Mouse (Mus musculus) c-Kit-positive CD71-negative TER-119-negative erythroid progenitor cells, embryonic 14.5 days (primary cell): Measurements from ENCODE around the gene Rnasek.
A peak's percentile ranks its signal among the peaks of the same experiment; 100 is the strongest.

Experiments used
- DNase-seq: peaks from one replicate; pipeline ENCODE4 v3.0.0-alpha.2; 2013; ENCODE audit warnings: low read depth

Gene Rnasek

DNA sequence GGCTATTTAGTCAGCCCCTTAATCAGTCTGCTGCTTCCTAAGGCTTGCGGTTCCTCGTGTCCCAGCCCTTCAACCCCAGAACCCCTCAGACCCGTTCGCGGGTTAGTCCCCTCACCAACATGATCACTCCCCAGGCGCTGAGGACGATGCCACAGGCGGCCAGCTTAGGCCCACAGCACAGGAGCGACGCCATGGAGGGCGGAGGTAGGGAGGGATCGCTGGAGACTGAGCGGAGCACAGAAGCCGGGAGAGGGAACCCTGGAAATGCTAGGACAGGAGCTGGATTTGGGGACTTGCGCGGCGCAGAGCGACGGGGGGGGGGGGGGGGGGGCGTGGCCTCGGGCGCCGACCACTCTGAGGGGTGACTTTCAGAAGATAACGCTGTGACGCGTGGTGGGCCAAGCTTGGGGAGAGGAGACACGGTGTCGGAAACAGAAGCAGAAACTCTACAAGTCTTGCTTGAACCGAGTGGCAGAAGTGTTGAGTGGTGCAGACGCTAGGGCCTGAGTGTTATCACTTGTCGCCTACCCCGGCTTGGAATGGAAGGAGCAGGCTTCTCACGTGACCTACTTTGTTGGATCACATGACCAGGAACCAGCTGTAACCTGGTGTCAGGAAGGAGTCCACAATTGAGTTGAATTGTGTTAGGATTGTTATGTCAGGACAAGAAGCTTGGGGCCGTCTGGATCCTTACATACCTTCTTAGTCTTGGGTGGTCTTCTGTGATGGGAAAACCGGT lies at the start of gene Rnasek, which contains the start of gene Gm21988:
Gene Rnasek, minus strand, starts transcription at position 302 of the 739 bp plus-strand sequence.
Gene Gm21988, minus strand, starts transcription at position 290 of the 739 bp plus-strand sequence.
- peak; percentile 76 for DNase-seq

DNA sequence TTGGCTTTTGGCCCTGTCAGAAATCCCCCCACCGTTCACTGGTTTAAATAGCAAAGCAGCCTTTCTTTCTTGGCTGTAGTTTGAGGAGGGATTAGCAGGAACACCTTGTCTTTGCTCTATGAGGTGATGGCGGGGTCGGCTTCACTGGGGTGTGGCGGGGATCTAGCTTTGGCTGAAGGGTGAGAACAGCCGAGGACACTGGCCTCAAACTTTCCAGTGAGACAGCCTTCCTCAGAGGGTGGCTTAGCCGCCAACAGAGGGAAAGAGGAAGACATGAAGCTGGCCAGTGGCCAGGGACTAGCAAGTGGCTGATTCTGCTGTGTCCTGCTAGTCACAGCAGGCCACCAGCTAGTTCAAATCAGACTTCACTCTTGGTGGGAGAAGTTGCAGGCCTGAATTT lies 49.6 kb upstream of the Rnasek start:
- no peak for DNase-seq

DNA sequence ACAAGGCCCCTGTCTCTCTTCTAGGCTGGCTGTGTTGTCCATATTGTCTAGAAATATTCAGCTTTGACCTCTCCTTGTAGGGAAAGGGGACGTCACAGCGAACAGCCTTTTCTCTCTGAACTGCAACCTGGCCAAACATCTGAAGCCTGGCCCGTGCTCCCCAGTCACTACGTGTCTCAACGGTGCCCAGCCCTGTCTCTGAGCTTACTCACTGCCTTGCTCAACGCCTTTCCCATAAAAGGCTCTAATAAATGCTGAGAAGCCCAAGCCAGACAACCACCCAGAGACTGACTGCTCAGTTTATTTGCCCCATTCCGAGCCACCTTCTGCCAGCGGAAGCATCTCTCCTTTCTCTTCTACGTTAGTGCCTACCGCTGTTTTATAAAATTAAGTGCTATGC lies 48.5 kb upstream of the Rnasek start:
- no peak for DNase-seq

DNA sequence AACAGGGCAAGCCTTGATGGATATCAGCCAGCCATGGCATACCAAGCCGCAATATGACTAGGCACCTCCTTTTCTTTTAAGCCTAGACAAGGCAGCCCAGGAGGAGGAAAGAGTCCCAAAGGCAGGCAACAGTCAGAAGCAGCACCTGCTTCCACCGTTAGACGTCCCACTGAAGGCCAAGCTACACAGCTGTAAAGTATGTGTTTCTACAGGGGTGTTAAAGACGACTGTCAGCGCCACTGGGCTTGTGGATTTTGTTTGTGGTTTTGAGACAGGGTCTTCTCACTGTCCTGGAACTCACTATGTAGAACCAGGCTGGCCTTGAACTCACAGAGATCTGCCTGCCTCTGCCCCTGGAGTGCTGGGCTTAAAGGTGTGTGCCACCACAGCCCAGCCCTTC lies 46.0 kb upstream of the Rnasek start:
- no peak for DNase-seq

DNA sequence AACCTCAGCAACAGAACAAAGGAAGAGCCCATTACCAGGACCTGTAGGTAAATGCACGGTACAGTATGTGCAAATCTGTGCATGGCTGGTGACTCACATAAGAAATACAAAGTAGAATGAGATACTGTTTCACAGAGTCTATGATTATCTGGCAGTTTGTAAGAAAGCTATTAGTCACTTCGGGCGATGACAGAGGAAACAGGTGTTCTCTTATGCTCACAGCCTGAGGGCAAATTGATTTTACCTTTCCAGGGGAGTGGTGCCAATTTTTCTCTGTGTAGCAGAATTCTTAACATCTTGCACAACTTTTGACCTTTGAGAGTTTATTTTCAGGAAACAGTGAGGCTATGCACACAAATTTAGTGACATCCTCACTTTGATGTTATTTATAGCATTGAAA lies 45.1 kb upstream of the Rnasek start:
- no peak for DNase-seq

DNA sequence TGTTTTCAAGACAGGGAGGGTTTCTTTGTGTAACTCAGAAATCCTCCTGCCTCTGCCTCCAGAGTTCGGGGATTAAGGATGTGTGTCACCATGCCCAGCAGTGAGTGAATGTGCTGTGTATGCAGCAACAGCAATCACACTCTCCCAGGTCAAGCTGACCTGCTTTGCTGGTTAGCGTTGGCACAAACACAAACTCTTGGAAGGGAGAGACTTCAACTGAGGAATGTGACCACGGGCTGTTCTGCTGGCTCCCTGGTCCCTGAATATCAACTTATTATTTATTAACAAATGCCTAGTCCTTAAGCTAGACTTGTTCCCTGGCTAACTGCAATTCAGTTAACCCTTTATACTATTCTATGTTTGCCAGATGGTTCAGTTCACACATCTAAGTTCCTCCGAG lies 44.0 kb upstream of the Rnasek start:
- no peak for DNase-seq

DNA sequence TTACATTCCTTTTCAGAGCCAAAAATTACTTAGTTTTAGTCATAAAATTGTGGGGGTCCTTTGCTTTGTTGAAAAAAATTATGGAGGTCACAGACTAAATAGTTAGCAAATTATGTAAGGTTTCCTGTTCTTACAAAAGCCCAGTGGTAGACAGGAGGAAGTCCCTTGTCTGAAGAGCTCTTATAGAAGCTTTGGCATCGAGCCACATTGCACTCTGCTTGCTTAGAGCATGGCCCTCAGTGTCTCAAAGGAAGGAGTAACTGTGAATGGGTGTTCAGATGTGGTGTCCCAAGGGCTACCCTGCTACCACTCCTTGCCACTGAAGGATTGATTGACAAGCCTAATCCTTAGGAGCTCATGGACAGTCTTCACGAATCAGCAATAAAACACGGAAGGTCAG lies 40.8 kb upstream of the Rnasek start:
- no peak for DNase-seq

DNA sequence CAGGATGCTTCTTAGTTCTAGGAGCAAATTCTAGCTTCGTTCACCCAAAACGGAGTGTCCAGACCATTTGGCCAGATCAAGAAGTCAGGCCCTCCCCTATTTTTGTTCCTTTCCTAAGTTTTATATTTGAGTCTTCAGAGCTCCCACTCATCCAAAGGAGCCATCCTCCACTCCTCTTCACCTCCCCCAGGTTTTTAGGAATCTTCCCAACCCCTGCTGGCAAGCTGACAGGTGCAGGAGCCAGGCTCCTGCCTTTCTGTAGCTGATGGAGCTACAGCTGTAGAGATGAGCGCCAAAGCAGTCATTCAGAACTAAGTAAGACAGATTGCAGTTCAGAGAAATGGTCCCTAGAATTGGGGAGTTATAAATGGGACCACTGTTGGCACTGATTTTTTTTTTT lies 39.3 kb upstream of the Rnasek start:
- no peak for DNase-seq

DNA sequence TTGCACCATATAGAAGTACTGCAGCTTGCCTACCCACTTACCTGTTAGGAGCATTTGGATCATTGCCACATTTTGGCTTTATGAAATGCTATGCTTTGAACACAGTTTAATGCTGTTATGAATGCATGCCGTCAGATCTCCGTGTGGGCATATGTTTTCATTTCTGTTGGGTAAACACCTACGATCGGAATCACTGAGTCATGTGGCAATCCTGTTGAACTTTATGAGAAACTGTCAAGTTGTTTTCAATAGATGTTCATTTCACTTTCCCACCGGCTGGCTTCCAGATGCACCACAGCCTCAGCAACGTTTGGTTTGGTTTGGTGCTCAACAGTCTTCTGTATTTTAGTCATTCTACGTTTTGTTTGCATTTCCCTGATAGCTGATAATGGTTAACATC lies 32.0 kb upstream of the Rnasek start:
- no peak for DNase-seq

DNA sequence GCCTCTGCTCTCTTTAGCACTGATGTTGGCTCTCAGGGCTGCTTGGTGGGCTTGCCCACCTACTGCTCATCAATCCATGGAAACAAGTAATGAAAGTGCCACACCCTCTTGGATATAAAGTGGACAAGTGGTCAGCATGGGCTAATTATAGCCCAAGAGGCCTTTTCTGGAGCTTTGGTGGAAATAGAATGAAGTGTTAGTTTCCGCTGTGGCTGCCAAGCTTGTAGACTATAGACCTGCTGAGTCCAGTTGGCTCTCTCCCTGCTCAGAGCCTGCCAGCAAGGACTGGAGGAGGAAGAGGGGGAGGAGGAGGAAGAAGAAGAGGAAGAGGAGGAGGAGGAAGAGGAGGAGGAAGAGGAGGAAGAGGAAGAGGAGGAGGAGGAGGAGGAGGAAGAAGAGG lies 26.8 kb upstream of the Rnasek start:
- no peak for DNase-seq

DNA sequence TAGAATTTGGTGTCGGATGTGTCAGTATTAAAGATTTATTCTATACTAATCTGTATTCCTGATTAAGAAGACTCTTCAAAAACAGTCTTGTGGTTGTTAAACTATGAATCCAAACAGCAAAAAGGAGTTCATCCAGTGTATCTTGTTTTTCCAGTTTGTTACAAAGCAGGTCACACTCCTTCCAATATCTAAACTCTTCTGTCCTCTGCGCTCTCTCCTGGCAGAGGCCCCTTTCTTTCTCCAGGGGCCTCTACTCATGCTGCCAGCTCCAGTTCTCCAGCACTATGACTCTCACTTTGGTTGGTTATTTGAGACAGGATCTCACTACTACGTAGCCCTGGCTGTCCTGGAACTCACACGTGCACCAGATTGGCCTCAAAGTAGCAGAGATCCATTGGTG lies 26.2 kb upstream of the Rnasek start:
- DNase-seq, result no peak

DNA sequence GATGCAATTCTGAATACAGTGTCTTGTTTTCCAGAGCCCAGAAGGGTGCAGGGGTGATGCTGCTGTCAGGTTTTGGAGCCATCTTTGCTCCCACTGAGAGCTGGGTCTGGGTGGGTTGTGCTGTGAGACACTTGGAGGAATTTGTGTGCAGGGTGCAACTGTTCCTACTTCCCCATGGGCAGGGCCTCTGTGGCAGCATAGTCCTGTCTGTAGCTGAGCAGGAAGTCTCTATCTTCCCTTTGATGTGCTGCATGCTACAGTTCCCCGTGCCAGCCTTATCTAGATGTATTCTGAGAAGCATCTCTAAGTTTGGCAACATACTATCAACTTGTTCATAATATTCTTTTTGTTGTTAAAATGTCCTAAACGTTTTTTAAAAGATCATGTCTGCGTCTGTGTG lies 25.6 kb upstream of the Rnasek start:
- no peak for DNase-seq

DNA sequence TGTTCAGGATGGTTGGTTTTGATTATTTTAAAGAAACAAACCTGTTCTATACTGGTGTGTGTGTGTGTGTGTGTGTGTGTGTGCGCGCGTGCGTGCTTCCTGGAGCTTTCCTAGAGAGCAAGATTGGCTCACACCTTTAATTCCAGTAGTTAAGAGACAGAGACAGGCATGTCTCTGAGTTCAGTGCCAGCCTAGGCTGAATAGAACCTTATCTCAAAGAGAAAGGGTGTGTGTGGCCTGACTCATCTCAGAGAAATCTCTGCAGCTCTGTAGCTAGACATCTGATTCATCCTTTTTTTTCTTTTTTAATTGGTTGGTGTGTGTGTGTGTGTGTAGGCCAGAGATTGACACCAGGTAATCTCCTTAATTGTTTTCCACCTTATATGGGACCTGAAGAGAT lies 19.4 kb upstream of the Rnasek start:
- no peak for DNase-seq

DNA sequence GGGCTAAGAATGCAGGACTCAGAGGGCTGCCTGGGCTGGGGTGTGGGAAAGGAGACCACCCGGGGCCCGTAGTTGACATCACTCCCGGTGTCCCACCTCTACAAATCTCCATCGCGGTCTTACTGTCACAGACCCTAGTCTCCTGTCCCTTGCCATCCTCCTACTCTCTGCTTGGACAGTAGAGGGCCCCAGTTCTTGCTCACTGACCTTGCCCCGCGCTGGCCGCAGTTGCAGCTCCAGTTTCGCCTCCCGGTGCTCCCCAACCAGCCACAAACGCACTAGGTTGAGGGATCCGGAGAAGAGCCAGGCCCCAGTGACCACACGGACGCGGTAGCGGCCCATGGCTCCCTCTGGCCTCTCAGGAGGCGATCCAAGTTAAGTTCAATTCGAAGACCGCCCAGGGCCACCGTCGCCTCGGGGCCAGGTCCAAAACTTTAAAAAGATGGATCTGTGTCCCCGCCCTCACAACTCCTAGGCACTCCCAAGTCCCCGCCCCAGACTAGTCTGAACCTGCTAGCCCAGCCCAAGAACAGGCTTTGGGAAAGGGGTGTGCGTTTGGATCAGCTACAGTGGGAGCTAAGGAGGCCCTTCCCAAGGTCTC lies 15.4 kb upstream of the Rnasek start, which contains the start of gene Alox12:
Gene Alox12, minus strand, starts transcription at position 423 of the 601 bp plus-strand sequence.
- no peak for DNase-seq

DNA sequence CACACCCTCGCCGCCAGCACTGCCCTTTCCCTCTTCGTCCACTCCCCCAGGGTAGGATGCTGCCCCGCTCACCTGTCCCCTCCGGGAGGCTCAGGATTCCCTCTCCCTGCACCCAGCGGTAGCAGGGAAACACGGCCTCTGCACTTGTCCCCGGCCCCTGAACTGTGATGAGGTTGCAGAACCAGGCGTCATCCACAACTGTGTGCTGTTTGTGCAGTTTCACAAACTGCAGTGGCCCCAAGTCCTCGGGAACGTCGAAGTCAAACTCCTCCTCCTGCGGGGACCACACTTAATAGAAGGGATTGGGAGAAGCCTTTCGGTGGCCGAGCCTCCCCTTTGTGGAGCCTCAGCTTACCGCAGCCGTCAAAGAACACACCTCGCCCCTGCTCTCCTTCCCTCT lies 14.7 kb upstream of the Rnasek start:
- no peak for DNase-seq

DNA sequence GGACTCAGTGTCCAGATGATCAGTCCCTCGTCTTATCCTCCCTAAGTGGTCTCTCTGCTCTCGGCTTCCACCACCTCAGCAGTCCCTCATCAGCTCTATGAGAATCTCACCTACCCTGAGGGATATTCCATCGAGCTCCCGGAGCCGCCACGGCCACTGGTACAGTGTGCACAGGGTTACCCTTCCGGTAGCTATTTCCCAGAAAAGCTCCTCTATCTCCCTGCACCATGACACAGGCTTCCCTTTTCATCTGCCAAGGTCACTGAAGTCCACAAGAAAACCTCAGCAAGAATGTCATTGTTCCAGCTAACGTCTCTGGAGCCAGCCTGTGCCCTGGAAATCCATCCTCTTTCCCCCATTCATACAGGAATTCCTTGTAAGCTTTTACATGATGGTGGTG lies 12.2 kb upstream of the Rnasek start:
- DNase-seq, result no peak

DNA sequence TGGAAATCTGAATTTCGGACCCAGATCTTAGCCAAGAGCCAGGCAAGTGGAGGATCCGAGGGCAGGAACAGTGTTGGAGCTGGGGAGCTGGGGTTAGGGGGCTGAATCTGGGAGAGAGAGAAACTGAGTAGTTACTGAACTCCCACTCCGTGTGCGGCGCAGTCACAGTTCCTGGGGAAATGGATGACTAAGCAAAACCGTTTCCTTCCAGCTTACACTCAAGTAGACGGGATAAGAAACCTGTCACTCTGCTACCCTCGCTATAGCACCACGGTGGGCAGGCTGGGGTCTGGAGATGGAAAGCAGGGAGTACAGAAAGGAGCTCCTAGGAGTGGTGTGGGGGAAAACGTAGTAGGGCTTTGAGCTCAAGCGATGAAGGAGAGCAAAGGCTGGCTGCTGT lies 10.5 kb upstream of the Rnasek start:
- DNase-seq, result no peak

DNA sequence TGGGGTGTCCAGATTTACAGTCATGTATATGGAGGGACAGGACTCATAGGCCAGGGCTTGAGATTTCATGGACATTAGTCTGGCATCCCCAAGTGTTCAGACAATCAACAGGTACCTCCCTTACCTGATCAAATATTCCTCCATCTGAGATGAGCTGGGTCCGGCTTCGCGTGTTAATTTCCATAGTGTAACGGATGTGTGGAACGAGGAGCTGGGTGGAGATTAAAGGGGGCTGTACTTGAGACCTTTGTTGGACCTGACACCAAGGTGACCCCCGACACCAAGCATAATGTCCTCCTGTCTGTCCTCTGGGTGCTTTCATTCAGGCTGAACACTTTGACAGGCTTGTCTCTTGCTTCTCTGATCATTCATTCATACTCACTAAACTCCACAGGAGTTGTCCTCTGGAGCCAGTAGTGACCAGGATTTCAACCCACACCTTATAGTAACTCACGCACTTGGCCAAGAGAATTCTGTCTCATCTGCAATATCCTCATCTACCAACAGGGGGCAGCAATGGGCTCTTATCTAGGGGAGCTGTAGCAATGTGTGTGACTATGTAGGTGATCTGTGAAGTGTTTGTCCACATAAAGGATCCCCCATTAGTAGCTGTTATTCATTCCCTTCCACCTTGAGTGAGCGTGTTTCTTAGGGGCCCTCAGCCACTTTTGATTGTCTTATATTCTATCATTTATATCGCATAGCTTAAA lies 7.6 kb upstream of the Rnasek start:
- peak; percentile 77 for DNase-seq

DNA sequence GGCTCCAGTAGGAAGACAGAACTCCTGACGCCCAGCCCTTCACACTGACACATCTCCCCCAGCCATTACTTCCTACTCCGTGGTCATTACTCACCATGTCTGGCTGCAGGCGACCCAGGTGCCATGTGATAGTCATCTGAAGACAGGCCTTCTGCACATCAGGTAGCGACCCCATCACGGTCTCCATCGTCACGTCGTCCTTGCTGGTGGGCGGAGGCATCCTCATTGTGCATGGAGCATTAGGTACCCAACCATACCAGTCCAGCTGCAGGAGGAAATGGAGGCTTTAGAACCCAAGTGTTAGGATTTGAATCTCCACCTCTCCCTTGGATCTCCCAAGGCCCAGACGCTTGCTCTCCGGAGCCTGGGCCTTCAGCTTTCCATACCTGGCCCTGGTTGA lies 2.9 kb upstream of the Rnasek start:
- no peak for DNase-seq

DNA sequence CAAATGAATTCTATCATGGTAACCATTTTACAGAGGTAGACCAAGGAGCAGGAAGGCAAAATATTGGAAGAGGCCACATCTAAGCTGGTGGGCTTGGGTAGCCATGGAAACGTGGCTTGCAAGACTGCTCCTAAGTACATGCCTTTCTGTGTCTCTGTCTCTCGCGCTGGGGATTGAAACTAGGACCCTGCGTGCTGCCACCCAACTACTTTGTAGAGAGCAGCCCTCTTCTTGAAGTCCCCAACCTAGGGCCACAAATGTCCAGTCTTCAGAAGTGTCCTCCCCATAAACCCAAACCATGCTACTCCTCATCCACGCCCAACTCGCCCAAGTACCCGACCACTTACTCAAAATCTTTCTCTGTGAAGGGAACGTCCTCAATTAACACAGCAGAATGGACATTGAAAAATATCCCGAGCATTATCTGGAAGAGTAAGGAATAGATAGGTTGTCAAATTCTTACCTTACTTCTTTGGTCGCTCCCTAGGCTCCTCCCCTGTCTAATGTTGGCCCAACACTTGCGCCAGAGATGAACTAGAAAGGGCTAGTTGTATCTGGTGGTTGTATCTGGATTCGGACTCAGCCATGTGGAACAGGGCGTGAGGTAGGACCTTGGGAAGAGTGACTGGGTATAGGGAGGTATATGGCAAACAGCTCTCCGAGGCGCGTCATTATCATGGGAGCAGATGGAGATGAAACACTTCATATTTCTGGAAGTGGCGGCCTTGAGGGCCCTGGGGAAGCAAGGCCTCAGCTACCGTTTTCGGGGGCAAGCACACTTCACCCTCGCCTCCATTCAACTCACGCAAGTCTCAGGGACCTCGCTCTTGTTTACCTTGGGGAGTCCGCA lies 826 bp downstream of the Rnasek start:
- no peak for DNase-seq

DNA sequence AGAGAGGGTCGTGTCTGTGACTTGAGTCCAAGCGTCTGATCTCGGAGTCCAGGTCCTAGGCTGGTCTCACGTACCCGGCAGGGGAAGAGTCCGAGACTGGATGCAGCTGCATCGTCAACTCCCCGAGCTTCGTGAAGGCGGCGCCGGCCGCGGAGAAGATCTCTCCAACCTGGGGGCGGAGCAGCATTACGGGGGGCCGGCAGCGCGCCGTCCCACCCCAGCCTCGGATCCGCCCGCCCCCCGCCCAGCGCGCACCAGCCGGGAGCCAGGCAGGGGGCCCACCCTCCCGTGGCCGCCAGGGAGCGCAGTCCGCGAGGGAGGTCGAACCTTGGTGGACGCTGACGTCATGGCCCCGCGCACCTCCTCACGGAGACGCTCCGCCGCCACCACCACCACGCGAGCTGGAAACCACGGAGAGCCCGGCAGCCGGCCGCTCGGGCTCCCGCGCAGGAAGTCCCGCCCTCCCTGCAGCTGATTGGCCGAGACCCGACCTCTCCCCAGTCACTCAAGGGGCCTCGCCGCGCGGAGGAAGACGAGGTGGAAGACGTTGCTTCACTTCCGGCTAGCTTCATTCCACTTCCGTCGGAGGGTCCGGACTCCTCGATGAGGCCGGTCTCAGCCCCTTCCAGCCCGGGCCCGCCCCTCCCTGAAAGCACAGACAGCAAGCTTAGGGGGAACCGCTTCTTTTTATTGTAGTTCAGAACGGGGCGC lies 2.0 kb downstream of the Rnasek start, which contains the start of gene 0610010K14Rik:
Gene 0610010K14Rik, minus strand, starts transcription at position 458 of the 711 bp plus-strand sequence.
- DNase-seq, result peak; percentile 94

DNA sequence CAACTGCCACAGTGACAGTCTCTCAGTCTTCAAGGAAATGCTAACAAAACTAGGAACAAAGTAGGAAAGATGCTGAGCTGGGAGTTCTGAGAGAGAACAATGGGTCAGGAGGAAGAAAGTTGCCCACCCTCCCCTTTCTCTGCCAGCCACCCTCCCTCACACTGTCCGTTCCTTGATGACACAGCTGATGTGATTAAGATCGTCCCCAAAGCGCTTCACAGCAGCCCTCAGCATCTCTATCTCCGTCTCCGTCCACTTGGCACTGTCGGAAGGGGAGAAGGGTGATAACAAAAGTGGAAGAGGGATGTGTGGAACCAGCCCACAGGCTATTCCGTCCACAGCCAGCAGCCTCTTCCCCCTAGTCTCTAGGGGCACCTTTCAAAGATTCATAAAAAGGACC lies 2.9 kb downstream of the Rnasek start:
- no peak for DNase-seq
